Mouse (Mus musculus) mature B cell (primary cell): ENCODE results near the gene Zbtb20.

Source experiments
- in situ Hi-C: fragments of 300-500 bp; cut with MboI; formaldehyde crosslinking; loops from 2 replicates; pipeline ENCODE4 v1.14.3; 2019

Gene Zbtb20

GRCm38 (mm10) chr16:43300420-43300819 is 424.7 kb downstream of the Zbtb20 start:
- in situ Hi-C loops: no loop called here

GRCm38 (mm10) chr16:43302171-43302570 is 426.5 kb downstream of the Zbtb20 start:
- in situ Hi-C loops: no loop called here

GRCm38 (mm10) chr16:43303245-43304197 is 427.8 kb downstream of the Zbtb20 start:
- in situ Hi-C loops: no loop called here

- in situ Hi-C loops: no loop called here
Measured at GRCm38 (mm10) chr16:43309968-43310431, 434.3 kb downstream of the Zbtb20 start.

GRCm38 (mm10) chr16:43324009-43324408 is 448.3 kb downstream of the Zbtb20 start:
- in situ Hi-C loops: no loop called here

GRCm38 (mm10) chr16:43328221-43328620 is 452.5 kb downstream of the Zbtb20 start:
- in situ Hi-C loops: no loop called here

- in situ Hi-C loops: no loop called here
Measured at GRCm38 (mm10) chr16:43330206-43330605, 454.5 kb downstream of the Zbtb20 start.

- in situ Hi-C loops: no loop called here
Measured at GRCm38 (mm10) chr16:43331440-43331839, 455.8 kb downstream of the Zbtb20 start.

- in situ Hi-C loops: no loop called here
Measured at GRCm38 (mm10) chr16:43332734-43333133, 457.1 kb downstream of the Zbtb20 start.

GRCm38 (mm10) chr16:43333265-43333664 is 457.6 kb downstream of the Zbtb20 start:
- in situ Hi-C loops: no loop called here

GRCm38 (mm10) chr16:43334411-43335150 is 458.9 kb downstream of the Zbtb20 start:
- in situ Hi-C loops: no loop called here

GRCm38 (mm10) chr16:43335151-43335823 is 459.6 kb downstream of the Zbtb20 start:
- in situ Hi-C loops: no loop called here

- in situ Hi-C loops: no loop called here
Measured at GRCm38 (mm10) chr16:43335824-43336215, 460.1 kb downstream of the Zbtb20 start.

GRCm38 (mm10) chr16:43340712-43341111 is 465.0 kb downstream of the Zbtb20 start:
- in situ Hi-C loops: no loop called here

- in situ Hi-C loops: no loop called here
Measured at GRCm38 (mm10) chr16:43341916-43342455, 466.3 kb downstream of the Zbtb20 start.

GRCm38 (mm10) chr16:43346094-43346493 is 470.4 kb downstream of the Zbtb20 start:
- in situ Hi-C loops: no loop called here

GRCm38 (mm10) chr16:43355776-43356645 is 480.3 kb downstream of the Zbtb20 start:
- in situ Hi-C loops: no loop called here

- in situ Hi-C loops: no loop called here
Measured at GRCm38 (mm10) chr16:43359546-43359945, 483.9 kb downstream of the Zbtb20 start.

GRCm38 (mm10) chr16:43360112-43360511 is 484.4 kb downstream of the Zbtb20 start:
- in situ Hi-C loops: no loop called here

GRCm38 (mm10) chr16:43360838-43361480 is 485.3 kb downstream of the Zbtb20 start:
- in situ Hi-C loops: no loop called here
